Mouse (Mus musculus): ENCODE data around the gene Snx29.

GRCm38 (mm10) chr16:11461612-11462011 is 138.9 kb downstream of the Snx29 start:
- TF ChIP-seq CTCF (IDR thresholded peaks at IDR 0.05; ENCODE audit: borderline replicate concordance, control insufficient read depth, extremely low read depth, insufficient read depth, low read length, poor library complexity) (no peak), POLR2A (IDR thresholded peaks at IDR 0.05; ENCODE audit: control insufficient read depth, extremely low read depth, insufficient read depth, low read length, poor library complexity) (no peak)
